Mouse (Mus musculus) heart, embryonic 14.5 days (tissue): Measurements from ENCODE around the gene Gria4. TPM values are rescaled to one million over a fixed set of nuclear protein-coding genes. Genes with fewer than 3 reads are reported as not detected.
"Not testable (repeated sequence)": the region's sequence is repeated elsewhere in the genome, so short reads cannot be mapped to it uniquely, and the experiment has no call there.

Experiments used
- ATAC-seq: fragments of 200-750 bp; cut with Nextera tagmentation; 2 replicates; pipeline ENCODE4 v1.8.0; 2017; ENCODE audit warnings: low read depth, moderate TSS enrichment; ENCODE audit not compliant: insufficient number of reproducible peaks, insufficient read depth, low FRiP score
- H3K27ac ChIP-seq, 2 experiments: fragments of 200-500 bp in 1 of 2; fragments of 300-500 bp in 1 of 2; sonication (generic) in 1 of 2; replicated peaks in 1 of 2; 2 replicates each; pipeline ENCODE4 v1.5.1; 2012 to 2014; ENCODE audit warnings: low read depth in 2 of 2, low read length in 2 of 2, control low read depth in 1 of 2, mild to moderate bottlenecking in 1 of 2, mixed read lengths in 1 of 2; ENCODE audit not compliant: control insufficient read depth in 1 of 2, insufficient read depth in 1 of 2
- H3K27me3 ChIP-seq: fragments of 300-500 bp; sonication (generic); 2 replicates; pipeline ENCODE4 v1.6.1; 2014; ENCODE audit warnings: mild to moderate bottlenecking, low read length, control low read depth; ENCODE audit not compliant: control insufficient read depth, insufficient read depth
- H3K36me3 ChIP-seq: fragments of 300-500 bp; sonication (generic); 2 replicates; pipeline ENCODE4 v1.6.1; 2014; ENCODE audit warnings: mild to moderate bottlenecking, control low read depth, low read length, mixed read lengths; ENCODE audit not compliant: control insufficient read depth, insufficient read depth
- H3K4me1 ChIP-seq, 2 experiments: fragments of 200-500 bp in 1 of 2; fragments of 300-500 bp in 1 of 2; sonication (generic) in 1 of 2; 2 replicates each; pipeline ENCODE4 v1.6.1; 2012 to 2014; ENCODE audit warnings: low read length in 2 of 2, control low read depth in 1 of 2, mixed read lengths in 1 of 2; ENCODE audit not compliant: control insufficient read depth in 2 of 2, insufficient read depth in 2 of 2
- H3K4me2 ChIP-seq: fragments of 300-500 bp; sonication (generic); 2 replicates; pipeline ENCODE4 v1.6.1; 2014; ENCODE audit warnings: mild to moderate bottlenecking, low read length
- H3K4me3 ChIP-seq, 2 experiments: fragments of 200-500 bp in 1 of 2; fragments of 300-500 bp in 1 of 2; sonication (generic) in 1 of 2; 2 replicates each; pipeline ENCODE4 v1.5.1; 2012 to 2014; ENCODE audit warnings: low read length in 2 of 2, mild to moderate bottlenecking in 2 of 2, control low read depth in 1 of 2, low read depth in 1 of 2, moderate library complexity in 1 of 2; ENCODE audit not compliant: control insufficient read depth in 1 of 2, insufficient read depth in 1 of 2
- H3K9ac ChIP-seq: fragments of 300-500 bp; sonication (generic); 2 replicates; pipeline ENCODE4 v1.6.1; 2014; ENCODE audit warnings: mild to moderate bottlenecking, low read length
- H3K9me3 ChIP-seq: fragments of 300-500 bp; sonication (generic); 2 replicates; pipeline ENCODE4 v1.6.1; 2016; ENCODE audit warnings: low read length, control low read depth; ENCODE audit not compliant: control insufficient read depth
- whole genome bisulfite sequencing: fragments of 180-500 bp; shearing (Covaris S2); extraction: QIAGEN DNeasy Blood & Tissue Kit; methylation state at CpG from one replicate; pipeline ENCODE4 v1.1.7; 2014; 5-methylcytosine and 5-hydroxymethylcytosine counted together
- microRNA-seq: library from miRNA; unstranded; fragments of <30 nt; microRNA quantifications from one replicate; pipeline ENCODE4, GENCODE M21; 2016
- polyA plus RNA-seq: library from polyadenylated mRNA; unstranded; fragments of >200 nt; fragmentation: Nextera tagmentation; extraction: Ambion mirVana; gene quantifications from 2 replicates; pipeline ENCODE4 v1.2.1, GENCODE M21; 2014

The Gria4 gene
- polyA plus RNA-seq, 1 experiment from 2014 or later = 0.55 TPM

DNA sequence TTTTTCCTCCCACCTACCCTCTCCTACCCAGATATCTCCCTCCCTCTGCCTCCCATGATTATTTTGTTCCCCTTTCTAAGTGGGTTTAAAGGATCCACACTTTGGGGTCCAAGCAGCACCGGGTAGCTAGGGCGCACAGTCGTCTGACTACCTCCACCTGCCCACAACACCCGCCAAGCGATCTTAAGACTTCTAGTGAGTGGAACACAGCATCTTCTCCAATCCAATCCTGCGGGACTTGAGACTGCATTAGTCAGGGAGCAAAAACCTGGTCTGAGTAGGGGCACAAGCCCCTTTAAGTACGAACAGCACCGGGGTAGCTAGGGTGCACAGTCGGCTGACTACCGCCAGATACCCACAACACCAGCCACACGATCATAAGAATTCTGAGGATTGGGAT lies 395.2 kb downstream of the Gria4 start:
- H3K27me3 ChIP-seq, H3K9ac ChIP-seq, H3K27ac ChIP-seq, ATAC-seq, H3K4me3 ChIP-seq, H3K4me1 ChIP-seq, H3K4me2 ChIP-seq, H3K9me3 ChIP-seq, H3K36me3 ChIP-seq: not testable (repeated sequence)
- 86% methylated on average over 11 of the region's 11 CpGs for WGBS

- peak; percentile 19; the same call in 1 of the 2 replicates for ATAC-seq
- H3K27ac ChIP-seq = peak overlapping the region; percentile 66 to 76
- WGBS = under 1% methylated on average over 15 of the region's 15 CpGs
These were observed 419.4 kb downstream of the Gria4 start for GRCm38 (mm10) chr9:4376640-4377120.

DNA sequence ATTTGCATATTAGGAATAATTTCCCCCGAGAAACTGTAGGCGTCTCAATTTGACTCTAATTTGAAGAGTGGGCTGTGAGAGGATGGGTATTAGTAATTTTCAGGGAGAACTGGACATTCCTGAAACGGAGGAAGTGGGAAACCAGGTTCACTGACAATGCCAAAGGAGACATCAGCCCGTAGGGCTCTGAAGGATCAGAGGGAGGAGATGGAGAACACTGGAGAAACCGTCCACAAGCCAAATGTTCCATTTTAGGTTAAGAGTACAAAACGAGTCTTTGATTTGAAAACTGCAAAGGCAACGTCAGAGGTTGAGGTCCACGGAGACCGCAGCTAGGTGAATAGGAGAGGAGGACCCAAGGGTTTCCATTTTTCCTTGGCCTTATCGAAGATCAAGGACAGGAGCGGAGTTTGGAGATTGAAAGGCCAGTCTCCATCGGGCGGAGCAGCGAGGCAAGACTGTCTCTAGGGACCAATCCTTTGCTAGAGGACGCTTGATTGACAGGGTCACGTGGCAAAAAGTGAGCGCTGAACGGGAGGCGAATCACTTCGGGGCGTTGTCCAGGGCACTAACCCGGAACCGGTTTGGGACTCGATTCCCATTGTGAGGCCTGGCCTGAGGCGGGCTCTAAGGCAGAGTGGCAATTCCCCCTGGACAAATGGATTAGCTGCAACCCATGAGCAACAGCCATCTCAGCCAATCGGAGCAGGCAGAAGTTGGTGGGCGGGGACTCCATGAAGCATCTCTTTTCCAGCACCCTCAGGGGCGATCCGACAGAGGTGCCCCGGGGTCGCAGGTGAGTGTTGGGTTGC lies 420.0 kb downstream of the Gria4 start, which contains the start of gene Msantd4:
Msantd4 (plus strand) TSS at position 735 of the 812 bp plus-strand sequence.
- Histone ChIP-seq H3K9ac (peak within 1 kb of the TSS; percentile 81), H3K4me1 (peaks cover 0 to 11% of the 10 kb centered on the region in 2 experiments; a peak in 2 of 4 replicates), H3K4me3 (peak within 1 kb of the TSS; percentile 72 to 74), H3K27me3 (no peaks in the 10 kb centered on the region), H3K27ac (peak within 1 kb of the TSS; percentile 66 to 76), H3K9me3 (no peaks in the 10 kb centered on the region), H3K36me3 (peaks cover 5% of the 10 kb centered on the region; the same call in 1 of the 2 replicates), H3K4me2 (peak within 1 kb of the TSS; percentile 81)
- peak; percentile 100 for ATAC-seq
- WGBS = 3% methylated on average over 31 of the region's 31 CpGs

More at GRCm38 (mm10) chr9:4376640-4377120, 419.4 kb downstream of the Gria4 start:
- no peaks in the 10 kb centered on the region for H3K27me3 ChIP-seq
- H3K36me3 ChIP-seq = peaks cover 9% of the 10 kb centered on the region; the same call in 1 of the 2 replicates
- H3K4me2 ChIP-seq = peak overlapping the region; percentile 76
- peak overlapping the region; percentile 81 for H3K9ac ChIP-seq
- H3K4me1 ChIP-seq = peaks cover 0 to 11% of the 10 kb centered on the region in 2 experiments; a peak in 2 of 4 replicates
- H3K4me3 ChIP-seq = peak overlapping the region; percentile 72 to 74
- H3K9me3 ChIP-seq = no peaks in the 10 kb centered on the region

Small RNA genes lying within 50 kb of the gene (microRNA-seq; reads per million reads assigned to microRNA genes)
- gene Gm23811 (not detected), gene Gm23992 (not detected)
